Mouse (Mus musculus): ENCODE results near the gene Samsn1.
"Not testable (repeated sequence)": the region's sequence is repeated elsewhere in the genome, so short reads cannot be mapped to it uniquely, and the experiment has no call there.

Samsn1 gene

GRCm38 (mm10) chr16:75877170-75877569, 144.9 kb downstream of the Samsn1 start:
- no peak for DNase-seq (ENCODE audit: low spot score in 2 of 2)

- DNase-seq (ENCODE audit: low spot score in 2 of 2), result no peak
Measured at GRCm38 (mm10) chr16:75875896-75876295, 146.2 kb downstream of the Samsn1 start.

- DNase-seq (ENCODE audit: low spot score in 2 of 2), result no peak
Measured at GRCm38 (mm10) chr16:75874508-75874907, 147.6 kb downstream of the Samsn1 start.

GRCm38 (mm10) chr16:75872241-75872640, 149.8 kb downstream of the Samsn1 start:
- DNase-seq (ENCODE audit: low spot score in 2 of 2), result no peak

- no peak for DNase-seq (ENCODE audit: low spot score in 2 of 2)
Measured at GRCm38 (mm10) chr16:75867400-75867799, 154.7 kb downstream of the Samsn1 start.

GRCm38 (mm10) chr16:75865505-75865904, 156.6 kb downstream of the Samsn1 start:
- DNase-seq (ENCODE audit: low spot score in 2 of 2), result no peak

GRCm38 (mm10) chr16:75864673-75865072, 157.4 kb downstream of the Samsn1 start:
- no peak for DNase-seq (ENCODE audit: low spot score in 2 of 2)

- no peak for DNase-seq (ENCODE audit: low spot score in 2 of 2)
Measured at GRCm38 (mm10) chr16:75856343-75856742, 165.7 kb downstream of the Samsn1 start.

GRCm38 (mm10) chr16:75855402-75855801, 166.7 kb downstream of the Samsn1 start:
- DNase-seq (ENCODE audit: low spot score in 2 of 2), result no peak

- no peak for DNase-seq (ENCODE audit: low spot score in 2 of 2)
Measured at GRCm38 (mm10) chr16:75853556-75854271, 168.4 kb downstream of the Samsn1 start.

- no peak for DNase-seq (ENCODE audit: low spot score in 2 of 2)
Measured at GRCm38 (mm10) chr16:75852485-75852884, 169.6 kb downstream of the Samsn1 start.

GRCm38 (mm10) chr16:75849039-75849438, 173.0 kb downstream of the Samsn1 start:
- DNase-seq (ENCODE audit: low spot score in 2 of 2), result no peak

GRCm38 (mm10) chr16:75843653-75844062, 178.4 kb downstream of the Samsn1 start:
- no peak for DNase-seq (ENCODE audit: low spot score in 2 of 2)

- DNase-seq (ENCODE audit: low spot score in 2 of 2), result no peak
Measured at GRCm38 (mm10) chr16:75843031-75843430, 179.1 kb downstream of the Samsn1 start.

GRCm38 (mm10) chr16:75842569-75842968, 179.5 kb downstream of the Samsn1 start:
- no peak for DNase-seq (ENCODE audit: low spot score in 2 of 2)

- DNase-seq (ENCODE audit: low spot score in 2 of 2), result no peak
Measured at GRCm38 (mm10) chr16:75837728-75838451, 184.2 kb downstream of the Samsn1 start.

GRCm38 (mm10) chr16:75831390-75831789, 190.7 kb downstream of the Samsn1 start:
- DNase-seq (ENCODE audit: low spot score in 2 of 2), result no peak

- DNase-seq (ENCODE audit: low spot score in 2 of 2), result not testable (repeated sequence)
Measured at GRCm38 (mm10) chr16:75826949-75827348, 195.1 kb downstream of the Samsn1 start.

GRCm38 (mm10) chr16:75826498-75826897, 195.6 kb downstream of the Samsn1 start:
- DNase-seq (ENCODE audit: low spot score in 2 of 2), result no peak

GRCm38 (mm10) chr16:75823226-75823625, 198.9 kb downstream of the Samsn1 start:
- DNase-seq (ENCODE audit: low spot score in 2 of 2), result no peak

GRCm38 (mm10) chr16:75820963-75821362, 201.1 kb downstream of the Samsn1 start:
- DNase-seq (ENCODE audit: low spot score in 2 of 2), result no peak

All from urinary bladder, adult 18-20 months (tissue).